Mouse (Mus musculus) embryonic facial prominence, embryonic 11.5 days (tissue): Measurements from ENCODE around the gene Syvn1. TPM values are rescaled to one million over a fixed set of nuclear protein-coding genes. Genes with fewer than 3 reads are reported as not detected.

Source experiments
- ATAC-seq: fragments of 200-750 bp; cut with Nextera tagmentation; replicated peaks from 2 replicates; pipeline ENCODE4 v1.8.0; 2017; ENCODE audit warnings: low read depth; ENCODE audit not compliant: insufficient number of reproducible peaks, low FRiP score, low TSS enrichment
- DNase-seq: peaks from one replicate; pipeline ENCODE4 v3.0.0-alpha.2; 2015; ENCODE audit warnings: low spot score
- H3K27ac ChIP-seq: fragments of 300-500 bp; sonication (generic); replicated peaks from 2 replicates; pipeline ENCODE4 v1.5.1; 2014; ENCODE audit warnings: mild to moderate bottlenecking, low read depth, low read length, control low read depth
- H3K27me3 ChIP-seq: fragments of 300-500 bp; sonication (generic); 2 replicates; pipeline ENCODE4 v1.6.1; 2014; ENCODE audit warnings: mild to moderate bottlenecking, low read length, moderate library complexity, mixed read lengths; ENCODE audit not compliant: control insufficient read depth, insufficient read depth
- H3K36me3 ChIP-seq: fragments of 300-500 bp; sonication (generic); replicated peaks from 2 replicates; pipeline ENCODE4 v1.6.1; 2014; ENCODE audit warnings: low read depth, mild to moderate bottlenecking, low read length, moderate library complexity, mixed read lengths; ENCODE audit not compliant: control insufficient read depth, insufficient read depth
- H3K4me1 ChIP-seq: fragments of 300-500 bp; sonication (generic); 2 replicates; pipeline ENCODE4 v1.6.1; 2014; ENCODE audit warnings: low read length, mixed read lengths; ENCODE audit not compliant: control insufficient read depth, insufficient read depth
- H3K4me2 ChIP-seq: fragments of 300-500 bp; sonication (generic); 2 replicates; pipeline ENCODE4 v1.6.1; 2014; ENCODE audit warnings: low read depth, mild to moderate bottlenecking, control low read depth, low read length, moderate library complexity
- H3K4me3 ChIP-seq: fragments of 300-500 bp; sonication (generic); 2 replicates; pipeline ENCODE4 v1.5.1; 2014; ENCODE audit warnings: low read depth, low read length, control low read depth
- H3K9ac ChIP-seq: fragments of 300-500 bp; sonication (generic); replicated peaks from 2 replicates; pipeline ENCODE4 v1.6.1; 2014; ENCODE audit warnings: mild to moderate bottlenecking, control low read depth, low read length
- H3K9me3 ChIP-seq: fragments of 300-500 bp; sonication (generic); replicated peaks from 2 replicates; pipeline ENCODE4 v1.6.1; 2016; ENCODE audit warnings: mild to moderate bottlenecking, low read length, inconsistent platforms, mixed read lengths; ENCODE audit not compliant: control insufficient read depth
- WGBS: fragments of 180-500 bp; shearing (Covaris S2); extraction: QIAGEN DNeasy Blood & Tissue Kit; methylation state at CpG from one replicate; pipeline ENCODE4 v1.1.7; 2014; 5-methylcytosine and 5-hydroxymethylcytosine counted together
- microRNA-seq: library from miRNA; unstranded; fragments of <30 nt; microRNA quantifications from one replicate; pipeline ENCODE4, GENCODE M21; 2016; ENCODE audit warnings: borderline number of aligned reads
- polyA plus RNA-seq: library from polyadenylated mRNA; unstranded; fragments of >200 nt; fragmentation: Nextera tagmentation; extraction: Ambion mirVana; gene quantifications from 2 replicates; pipeline ENCODE4 v1.2.1, GENCODE M21; 2014

Gene Syvn1
- polyA plus RNA-seq, 1 experiment from 2014 or later = 18.8 TPM

DNA sequence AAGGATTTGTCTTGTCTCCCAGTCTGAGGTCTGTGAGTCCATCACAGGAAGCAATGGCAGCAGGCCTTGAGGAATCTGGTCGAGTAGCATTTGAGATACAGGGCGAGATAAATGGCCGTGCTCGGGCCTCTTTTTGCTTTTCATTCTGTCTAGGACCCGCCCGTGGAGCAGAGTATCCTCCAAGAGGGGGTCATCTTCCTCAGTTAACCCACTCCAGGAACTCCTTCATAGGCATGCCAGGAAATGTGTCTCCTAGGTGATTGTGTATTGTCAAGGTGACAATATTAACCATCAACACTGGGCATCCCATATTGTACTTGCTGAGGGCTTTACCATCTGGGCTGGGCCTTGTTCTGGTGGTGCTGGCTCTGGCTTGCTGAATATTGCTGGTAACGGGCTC, 47.7 kb downstream of the Syvn1 start, which contains the start of gene AC131692.1:
Gene AC131692.1 (plus strand): TSS at position 301 of the 400 bp plus-strand sequence.
- H3K4me3 ChIP-seq = no peak within 1 kb of the TSS
- H3K4me1 ChIP-seq = no peaks in the 10 kb centered on the region
- 92% methylated on average over 7 of the region's 7 CpGs for WGBS
- no peak for DNase-seq
- no peak within 1 kb of the TSS for H3K27ac ChIP-seq
- no peak within 1 kb of the TSS for H3K9ac ChIP-seq
- no peaks in the 10 kb centered on the region for H3K9me3 ChIP-seq
- no peak within 1 kb of the TSS for H3K4me2 ChIP-seq
- no peaks in the 10 kb centered on the region for H3K27me3 ChIP-seq
- peaks cover 2% of the 10 kb centered on the region for H3K36me3 ChIP-seq
- no peak for ATAC-seq

DNA sequence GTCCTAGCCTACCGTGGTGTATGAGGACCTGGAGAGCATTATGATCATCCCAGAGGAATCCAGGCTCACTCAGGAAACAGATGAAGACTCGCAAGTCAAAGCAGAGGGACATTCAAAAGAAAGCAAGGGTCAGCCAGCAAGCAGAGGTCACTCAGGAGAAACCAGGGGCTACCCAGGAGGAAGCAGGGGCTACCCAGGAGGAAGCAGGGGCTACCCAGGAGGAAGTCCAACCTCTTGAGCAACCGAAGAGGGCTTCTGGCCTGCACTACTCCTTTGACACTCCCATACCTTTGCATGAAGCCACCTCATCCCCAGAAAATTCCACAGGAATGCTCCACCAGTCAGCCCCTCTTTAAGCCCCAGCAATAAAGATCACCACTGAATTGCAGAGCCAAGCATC, 51.5 kb downstream of the Syvn1 start:
- Histone ChIP-seq H3K27ac (no peak overlapping the region), H3K9ac (no peak overlapping the region), H3K4me2 (no peak overlapping the region), H3K36me3 (peaks cover 2% of the 10 kb centered on the region), H3K27me3 (no peaks in the 10 kb centered on the region), H3K4me3 (no peak overlapping the region), H3K9me3 (no peaks in the 10 kb centered on the region), H3K4me1 (no peaks in the 10 kb centered on the region)
- WGBS = 88% methylated on average over 3 of the region's 3 CpGs
- no peak for ATAC-seq
- DNase-seq = no peak

DNA sequence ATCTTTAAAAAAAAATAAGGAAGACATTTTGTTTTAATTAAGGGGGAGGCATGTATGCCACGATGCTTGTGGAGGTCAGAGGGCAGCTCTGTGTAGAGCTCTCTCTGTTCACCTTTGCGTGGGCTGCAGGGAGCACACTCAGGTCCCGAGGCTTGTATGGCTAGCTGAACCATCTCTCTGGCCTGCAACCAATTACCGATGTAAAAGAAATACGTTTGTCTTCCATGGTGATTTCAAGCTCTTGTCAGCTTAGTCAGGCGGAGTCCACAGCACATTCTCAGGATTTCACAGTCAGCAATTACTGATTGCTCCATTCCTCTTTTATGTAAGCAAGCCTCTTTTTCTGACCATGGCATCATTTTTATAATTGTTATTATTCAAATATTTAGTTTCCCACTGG, 54.8 kb downstream of the Syvn1 start:
- DNase-seq = peak; percentile 56

DNA sequence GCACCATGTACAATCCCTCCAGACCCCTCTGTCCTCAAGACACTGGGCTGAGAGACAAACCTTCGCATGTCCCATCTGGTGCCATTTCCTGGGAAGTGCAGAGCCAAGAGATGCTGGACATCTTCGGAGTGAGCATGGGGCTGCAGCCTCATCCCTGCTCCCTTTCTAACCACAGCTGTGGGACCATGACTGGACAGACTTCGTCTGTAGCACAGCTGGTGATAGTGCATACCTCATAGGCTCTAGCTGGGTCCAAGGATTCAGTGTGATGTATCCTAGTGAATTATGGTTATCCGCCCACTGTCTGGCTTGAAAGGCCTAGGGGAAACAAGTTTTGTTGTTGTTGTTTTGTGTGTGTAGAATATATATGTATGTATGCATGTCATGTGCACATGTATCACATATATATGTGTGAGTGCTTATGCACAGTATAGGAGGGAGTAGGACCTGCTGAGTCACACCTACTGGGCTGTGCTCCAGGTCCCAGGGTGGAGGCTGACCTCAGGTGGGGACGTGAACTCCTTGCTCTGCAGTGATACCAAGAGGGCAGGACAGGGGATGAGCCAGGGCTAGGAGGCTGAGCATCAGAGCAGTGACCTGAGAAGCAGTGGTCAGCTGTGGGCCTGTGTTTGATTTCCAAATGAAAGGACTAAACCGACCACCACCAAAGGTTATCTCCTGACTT, 55.9 kb downstream of the Syvn1 start:
- Histone ChIP-seq H3K4me1 (no peaks in the 10 kb centered on the region), H3K9me3 (no peaks in the 10 kb centered on the region), H3K27me3 (no peaks in the 10 kb centered on the region), H3K9ac (no peak overlapping the region), H3K36me3 (no peaks in the 10 kb centered on the region), H3K4me3 (no peak overlapping the region), H3K4me2 (no peak overlapping the region), H3K27ac (no peak overlapping the region)
- 78% methylated on average over 6 of the region's 6 CpGs for WGBS
- ATAC-seq (no peak), DNase-seq (no peak)

More for the DNA sequence above, 54.8 kb downstream of the Syvn1 start:
- Histone ChIP-seq H3K4me1 (no peaks in the 10 kb centered on the region), H3K4me3 (no peak overlapping the region), H3K36me3 (no peaks in the 10 kb centered on the region), H3K4me2 (no peak overlapping the region), H3K9me3 (no peaks in the 10 kb centered on the region), H3K27ac (no peak overlapping the region), H3K9ac (no peak overlapping the region), H3K27me3 (no peaks in the 10 kb centered on the region)
- ATAC-seq = no peak
- 21% methylated on average over 6 of the region's 6 CpGs for WGBS

Small RNAs within 50 kb of the gene (microRNA-seq; reads per million reads assigned to microRNA genes)
- gene Mir6988 = 1.9 reads per million

Other genes starting within 250 kb of the Syvn1 start
- gene Frmd8, start 171.3 kb upstream of the Syvn1 start, polyA plus RNA-seq = 15.8 and 17.6 TPM in 2 replicates
- 0.87 and 1.1 TPM in 2 replicates for gene Slc25a45, start 168.8 kb upstream of the Syvn1 start, polyA plus RNA-seq
- gene Tigd3, start 152.4 kb upstream of the Syvn1 start, polyA plus RNA-seq = 4.0 and 4.3 TPM in 2 replicates
- 202 and 213 TPM in 2 replicates for gene Dpf2, start 133.6 kb upstream of the Syvn1 start, polyA plus RNA-seq
- 2.4 and 2.7 TPM in 2 replicates for gene Cdc42ep2, start 121.8 kb upstream of the Syvn1 start, polyA plus RNA-seq
- 91.0 and 97.6 TPM in 2 replicates for gene Pola2, start 82.4 kb upstream of the Syvn1 start, polyA plus RNA-seq
- not detected in 2 replicates for gene Slc22a20, start 60.4 kb upstream of the Syvn1 start, polyA plus RNA-seq
- gene Capn1, start 30.7 kb upstream of the Syvn1 start, polyA plus RNA-seq = 4.5 and 5.0 TPM in 2 replicates
- 96.6 and 100 TPM in 2 replicates for gene Mrpl49, start 11.2 kb downstream of the Syvn1 start, polyA plus RNA-seq
- gene Fau, start 11.3 kb downstream of the Syvn1 start, polyA plus RNA-seq = 773 and 801 TPM in 2 replicates
- 40.8 and 44.2 TPM in 2 replicates for gene Znhit2, start 14.6 kb downstream of the Syvn1 start, polyA plus RNA-seq
- 26.0 and 26.3 TPM in 2 replicates for gene Tm7sf2, start 21.8 kb downstream of the Syvn1 start, polyA plus RNA-seq
- 41.1 and 44.4 TPM in 2 replicates for gene Vps51, start 30.7 kb downstream of the Syvn1 start, polyA plus RNA-seq
- not detected in 2 replicates for gene Tmem262, start 33.5 kb downstream of the Syvn1 start, polyA plus RNA-seq
- gene Gm28374, start 35.7 kb downstream of the Syvn1 start, polyA plus RNA-seq = 1.7 TPM in 1 of 2 replicates, not detected in the other
- 60.7 and 69.9 TPM in 2 replicates for gene Zfpl1, start 38.4 kb downstream of the Syvn1 start, polyA plus RNA-seq
- 59.2 and 65.2 TPM in 2 replicates for gene Cdca5, start 38.4 kb downstream of the Syvn1 start, polyA plus RNA-seq
- gene AC131692.1, start 47.8 kb downstream of the Syvn1 start, polyA plus RNA-seq = not detected in 2 replicates
- 0.21 and 0.49 TPM in 2 replicates for gene Naaladl1, start 59.2 kb downstream of the Syvn1 start, polyA plus RNA-seq
- gene Sac3d1, start 72.1 kb downstream of the Syvn1 start, polyA plus RNA-seq = 60.7 and 68.3 TPM in 2 replicates
- 25.4 and 30.7 TPM in 2 replicates for gene Snx15, start 81.7 kb downstream of the Syvn1 start, polyA plus RNA-seq
- not detected in 2 replicates for gene Batf2, start 94.4 kb downstream of the Syvn1 start, polyA plus RNA-seq
- gene Arl2, start 95.0 kb downstream of the Syvn1 start, polyA plus RNA-seq = 72.8 and 81.4 TPM in 2 replicates
- gene Majin, start 137.8 kb downstream of the Syvn1 start, polyA plus RNA-seq = not detected in 2 replicates
- 1.9 and 2.4 TPM in 2 replicates for gene Gpha2, start 179.8 kb downstream of the Syvn1 start, polyA plus RNA-seq
- gene Ppp2r5b, start 189.3 kb downstream of the Syvn1 start, polyA plus RNA-seq = 25.0 and 27.8 TPM in 2 replicates
- gene Atg2a, start 195.1 kb downstream of the Syvn1 start, polyA plus RNA-seq = 6.5 and 7.7 TPM in 2 replicates
- 50.9 and 58.1 TPM in 2 replicates for gene Ehd1, start 230.1 kb downstream of the Syvn1 start, polyA plus RNA-seq